Mouse (Mus musculus): ENCODE data around the gene 2410004B18Rik.
A peak's percentile ranks its signal among the peaks of the same experiment; 100 is the strongest.
"Not testable (repeated sequence)": the region's sequence is repeated elsewhere in the genome, so short reads cannot be mapped to it uniquely, and the experiment has no call there.

Gene 2410004B18Rik

DNA sequence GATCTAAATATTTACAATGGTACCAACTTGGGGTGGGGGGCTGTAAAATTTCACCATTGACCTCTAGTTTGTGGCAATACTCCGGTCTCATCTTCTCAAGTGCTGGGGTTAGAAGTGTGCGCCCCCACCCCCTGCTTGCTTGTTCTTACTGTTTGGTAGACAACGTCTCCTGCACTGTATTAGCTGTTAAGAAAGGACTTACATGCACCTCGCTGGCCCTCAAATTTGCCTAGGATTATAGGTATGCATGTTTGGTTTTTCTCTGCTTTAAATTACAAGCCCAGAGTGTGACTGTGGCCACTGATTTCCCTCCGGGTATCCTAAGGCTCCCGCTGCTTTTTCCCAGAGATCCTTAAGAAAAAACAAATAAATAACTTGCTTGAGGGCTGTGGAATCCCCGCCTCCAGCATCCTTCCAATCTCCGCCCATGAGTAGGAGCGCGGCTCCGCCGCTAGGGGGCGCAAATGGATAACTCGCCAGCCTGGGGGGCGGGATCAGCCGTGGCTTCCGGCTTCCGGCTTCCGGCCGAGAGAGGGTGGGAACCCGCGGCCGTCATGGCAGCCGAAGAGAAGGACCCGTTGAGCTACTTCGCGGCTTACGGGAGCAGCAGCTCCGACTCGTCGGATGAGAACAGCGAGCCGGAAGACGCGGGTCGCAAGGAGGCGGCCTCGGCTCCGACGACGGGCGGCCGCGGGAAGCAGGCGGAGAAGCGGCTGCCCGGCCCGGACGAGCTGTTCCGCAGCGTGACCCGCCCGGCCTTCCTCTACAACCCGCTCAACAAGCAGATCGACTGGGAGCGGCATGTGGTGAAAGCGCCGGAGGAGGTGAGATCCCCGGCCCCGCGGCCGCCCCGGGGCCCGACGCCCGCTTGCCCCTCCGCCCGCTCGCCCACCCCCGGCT, at the start of gene 2410004B18Rik:
Gene 2410004B18Rik (plus strand): TSS at position 510 of the 900 bp plus-strand sequence.
- peak; percentile 83 to 89 for DNase-seq (ENCODE audit: low spot score in 2 of 2)

DNA sequence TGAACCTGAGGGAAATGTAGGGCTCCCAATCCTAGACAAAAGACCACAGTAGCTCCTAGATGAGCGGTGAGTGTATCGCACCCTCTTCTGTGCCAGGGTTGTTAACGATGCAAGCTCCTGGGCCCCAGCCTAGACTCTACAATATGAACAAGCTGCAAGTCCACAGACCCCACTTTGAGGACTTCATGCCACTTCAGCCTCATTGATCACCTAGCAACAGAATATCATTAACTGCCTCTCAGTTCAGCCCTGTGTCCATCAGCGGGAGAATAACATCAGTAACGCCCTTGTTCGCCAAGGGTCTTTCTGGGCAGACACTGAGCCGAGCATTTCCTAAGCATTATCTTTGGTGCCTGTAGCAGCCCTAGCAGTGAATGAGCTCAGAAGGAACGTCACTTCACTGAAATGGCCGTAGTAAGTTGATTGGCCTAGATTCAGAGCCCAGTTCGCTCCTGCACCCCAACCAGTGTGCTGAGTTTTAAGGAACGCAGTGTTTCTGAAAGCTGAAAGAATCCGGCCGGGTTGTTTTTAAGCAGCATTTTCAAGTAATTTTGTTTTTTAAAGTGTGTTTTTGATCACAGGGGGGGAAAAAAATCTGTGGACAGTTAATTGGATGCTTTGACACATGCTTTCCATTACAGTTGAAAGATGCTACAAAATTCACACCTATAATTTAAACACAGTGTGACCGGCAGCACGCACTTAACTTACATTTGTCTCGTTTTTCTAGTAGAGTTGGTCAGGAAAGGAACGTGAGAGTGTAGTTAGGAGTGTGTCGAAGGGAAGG, 47.3 kb upstream of the 2410004B18Rik start:
- no peak for DNase-seq (ENCODE audit: low spot score in 2 of 2)

DNA sequence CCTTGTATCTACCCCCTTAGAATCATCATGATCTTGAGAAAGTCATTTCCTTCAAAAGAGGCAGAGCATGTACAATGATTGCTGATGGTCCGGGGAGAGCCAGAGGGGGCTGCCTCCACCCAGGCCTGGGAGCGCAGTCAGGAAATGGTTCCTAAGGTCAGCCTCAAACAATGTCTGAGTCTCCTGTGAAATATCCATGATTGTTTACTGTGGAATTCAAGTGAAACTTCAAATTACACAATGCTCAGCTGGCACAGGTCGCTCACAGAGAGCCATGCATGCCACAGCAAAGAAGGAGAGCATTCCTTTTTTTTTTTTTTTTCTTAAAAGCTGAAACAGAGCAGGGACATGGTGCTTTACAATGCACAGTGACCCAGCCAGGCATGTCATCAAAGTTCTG, 45.4 kb upstream of the 2410004B18Rik start:
- no peak for DNase-seq (ENCODE audit: low spot score in 2 of 2)

DNA sequence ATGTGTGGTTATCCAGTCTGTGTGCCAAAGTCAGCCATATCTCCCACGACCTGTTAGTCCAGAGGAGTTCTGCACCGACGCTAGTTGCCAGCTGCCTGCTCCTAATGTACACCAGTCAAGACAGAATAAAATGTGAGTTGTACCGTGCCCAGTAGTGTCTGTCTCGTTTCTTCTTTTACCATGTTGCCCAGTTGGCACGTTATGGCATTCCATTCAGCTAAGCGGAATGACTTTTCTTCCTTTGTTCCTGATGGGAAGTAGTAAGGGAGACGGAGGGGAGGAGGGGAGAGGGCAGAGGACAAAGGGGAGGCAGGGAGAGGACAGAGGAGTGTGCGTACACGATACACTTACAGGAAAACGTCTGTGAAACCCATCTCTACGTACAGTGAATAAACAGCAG, 43.7 kb upstream of the 2410004B18Rik start:
- DNase-seq (ENCODE audit: low spot score in 2 of 2), result no peak

DNA sequence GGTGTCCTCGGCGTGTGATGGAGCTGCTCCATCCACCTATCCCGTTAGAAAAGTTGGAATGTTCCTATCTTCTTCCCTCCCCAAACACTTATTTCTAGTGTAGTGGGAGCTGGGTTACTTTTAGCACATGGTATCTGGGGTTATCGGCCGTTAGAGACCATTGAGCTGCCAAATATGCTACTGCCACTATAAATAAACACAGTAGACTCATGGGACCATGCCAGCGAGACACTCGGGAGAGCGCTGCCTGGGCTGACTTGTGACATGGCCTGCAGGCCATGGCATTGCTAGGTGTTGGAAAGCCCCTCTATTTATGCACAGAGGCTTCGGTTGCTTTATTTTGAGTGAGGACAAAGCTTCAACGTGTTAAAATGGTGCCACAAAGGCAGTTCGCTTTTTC, 40.1 kb upstream of the 2410004B18Rik start:
- DNase-seq (ENCODE audit: low spot score in 2 of 2), result no peak

DNA sequence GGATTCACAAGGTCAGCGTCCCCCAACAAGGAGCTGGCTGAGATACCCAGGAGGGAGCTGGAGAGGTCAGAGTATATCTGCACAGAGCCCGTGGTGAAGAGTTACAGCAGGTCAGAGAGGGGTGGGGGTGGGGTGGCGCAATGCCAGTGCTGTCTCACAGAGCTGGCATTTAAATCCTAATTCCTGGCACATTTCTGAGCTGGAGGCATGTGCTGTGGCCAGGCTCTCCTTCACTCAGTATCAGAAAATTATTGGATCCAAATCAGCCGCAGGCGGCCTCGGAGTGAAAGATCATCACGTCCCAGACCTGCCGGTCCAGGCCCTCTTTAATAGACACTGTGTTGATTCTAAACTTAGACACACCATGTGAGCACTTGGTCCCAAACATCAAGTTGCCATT, 38.0 kb upstream of the 2410004B18Rik start:
- no peak for DNase-seq (ENCODE audit: low spot score in 2 of 2)

DNA sequence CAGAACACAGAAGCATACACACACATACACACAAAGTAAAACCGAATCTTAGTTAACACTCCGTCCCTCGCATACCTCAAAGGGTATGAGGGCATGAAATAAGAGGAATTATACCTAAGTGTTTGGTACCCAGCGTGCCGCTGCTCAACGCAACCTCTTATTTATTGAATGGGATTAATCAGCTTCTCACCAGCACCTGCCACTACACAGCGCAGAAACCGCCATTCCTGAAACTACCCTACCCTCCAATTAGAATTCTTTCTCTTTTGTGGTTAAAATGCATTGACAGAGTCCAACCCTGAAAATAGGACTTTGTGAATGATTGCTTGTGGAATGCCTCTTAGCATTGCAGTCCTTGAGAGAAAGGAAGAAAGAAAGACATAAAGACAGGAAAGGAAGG, 34.3 kb upstream of the 2410004B18Rik start:
- no peak for DNase-seq (ENCODE audit: low spot score in 2 of 2)

DNA sequence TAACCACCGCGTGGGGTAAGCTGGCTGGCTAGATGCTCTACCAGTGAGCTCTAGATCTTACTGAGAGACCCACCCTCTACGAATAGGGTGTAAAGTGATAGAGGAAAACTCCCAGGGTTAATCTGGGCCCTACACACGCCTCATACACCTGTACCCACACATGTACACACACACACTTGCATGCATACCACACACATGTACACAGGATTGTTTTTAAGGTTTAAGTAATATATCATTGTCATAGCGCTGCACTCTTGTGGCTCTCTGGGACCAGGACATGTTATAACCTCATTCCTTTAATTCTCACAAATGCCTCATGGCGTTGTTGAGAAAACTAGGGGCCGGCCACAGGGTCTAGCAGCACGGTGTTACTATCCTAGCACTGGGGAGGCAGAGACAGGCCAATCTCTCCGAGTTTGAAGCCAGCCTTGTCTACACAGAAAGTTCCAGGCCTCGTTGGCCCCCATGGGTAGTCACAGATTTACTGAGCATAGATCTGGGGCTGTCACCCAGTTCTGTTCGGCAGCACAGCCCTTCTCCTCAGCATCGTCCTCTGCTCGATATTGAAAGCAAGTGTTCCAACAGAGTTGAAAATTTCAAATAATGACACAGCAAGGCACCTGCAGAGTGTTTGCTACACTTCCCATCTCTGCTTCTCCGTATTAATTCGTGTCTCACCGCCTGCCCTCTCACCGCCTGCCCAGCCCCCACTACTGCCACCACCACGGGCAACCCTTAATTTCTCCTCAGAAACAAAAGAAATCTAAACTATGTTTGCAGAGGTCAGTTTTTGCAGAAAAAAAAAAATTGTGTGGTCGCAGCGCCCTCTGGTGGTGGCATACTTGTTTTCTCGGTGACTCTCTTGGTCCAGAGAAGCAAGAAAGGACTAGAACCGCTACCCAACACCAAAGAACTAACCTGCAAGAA, 32.7 kb upstream of the 2410004B18Rik start:
- peak; percentile 4 to 17 for DNase-seq (ENCODE audit: low spot score in 2 of 2)

DNA sequence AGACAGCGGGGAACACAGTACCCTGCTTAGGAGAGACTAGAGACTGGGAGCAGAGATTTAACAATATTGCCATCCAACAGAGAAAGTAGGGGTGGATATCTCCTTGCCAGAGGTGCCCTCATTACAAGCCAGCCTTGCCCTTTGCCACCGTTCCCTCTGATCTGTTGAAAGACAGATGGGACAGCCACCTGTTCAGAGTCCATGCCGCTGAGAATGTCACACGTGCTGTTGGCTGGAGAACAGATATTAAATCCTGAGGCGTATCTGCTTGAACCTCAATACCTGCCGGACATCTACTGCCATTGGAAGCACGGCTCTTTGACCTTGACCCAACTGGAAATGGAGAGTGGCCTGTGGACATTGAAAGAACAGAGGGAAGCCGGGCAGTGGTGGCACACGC, 31.2 kb upstream of the 2410004B18Rik start:
- no peak for DNase-seq (ENCODE audit: low spot score in 2 of 2)

DNA sequence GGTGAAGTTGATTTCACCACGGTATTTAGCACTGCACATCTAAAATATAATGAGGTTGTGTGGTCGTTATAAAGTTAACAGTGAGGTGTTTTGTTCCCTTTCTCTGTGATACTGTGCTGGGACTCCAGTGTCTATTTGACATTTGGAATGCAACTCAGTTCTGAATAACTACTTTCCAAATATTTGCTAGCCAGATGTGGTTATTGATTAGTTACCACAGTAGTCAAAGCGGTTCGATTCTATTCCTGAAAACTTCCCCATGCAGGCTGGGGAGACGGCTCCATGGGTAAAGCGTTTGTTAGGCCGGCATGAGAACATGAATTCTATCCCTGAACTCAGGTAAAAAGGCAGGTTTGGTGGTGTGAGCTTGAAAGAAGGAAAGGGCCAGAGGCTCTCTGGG, 25.3 kb upstream of the 2410004B18Rik start:
- no peak for DNase-seq (ENCODE audit: low spot score in 2 of 2)

DNA sequence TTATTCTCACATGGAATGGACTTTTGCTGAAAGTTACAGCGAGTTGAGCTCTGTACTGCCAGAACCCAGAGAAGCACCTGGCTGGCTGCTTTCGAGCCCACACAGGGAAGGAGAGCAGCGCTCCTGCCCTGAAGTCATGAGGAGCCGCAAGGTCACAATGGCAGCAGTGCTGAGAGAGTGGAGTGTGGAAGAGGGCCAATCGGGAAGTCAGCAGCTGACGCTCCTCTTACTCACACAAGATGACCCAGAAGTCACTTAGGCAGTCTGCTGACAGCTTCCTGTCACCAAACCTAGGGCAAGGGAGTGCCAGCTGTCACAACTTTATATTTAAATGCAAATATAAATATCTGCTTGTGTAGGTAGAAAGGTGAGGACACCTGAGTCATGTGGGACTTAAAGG, 24.6 kb upstream of the 2410004B18Rik start:
- no peak for DNase-seq (ENCODE audit: low spot score in 2 of 2)

DNA sequence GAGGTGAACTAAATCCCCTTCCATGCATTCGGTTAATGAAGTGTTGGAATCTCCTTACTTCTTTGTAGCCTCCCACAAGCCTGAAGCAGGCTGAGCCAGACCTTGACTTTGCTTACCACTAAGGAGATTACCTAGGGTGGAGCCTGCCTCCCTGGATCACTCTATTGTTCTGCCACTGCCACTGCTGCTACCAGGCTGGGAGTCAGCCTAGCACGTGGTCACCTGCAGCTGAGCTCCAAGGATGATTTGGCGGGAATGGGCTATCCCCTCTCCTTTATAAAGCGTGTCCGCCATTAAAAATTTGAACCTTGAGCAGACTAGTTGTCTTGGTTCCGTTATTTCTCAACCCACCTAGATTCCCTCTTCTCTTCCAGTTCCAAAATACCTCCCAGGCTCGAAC, 23.9 kb upstream of the 2410004B18Rik start:
- not testable (repeated sequence) for DNase-seq (ENCODE audit: low spot score in 2 of 2)

DNA sequence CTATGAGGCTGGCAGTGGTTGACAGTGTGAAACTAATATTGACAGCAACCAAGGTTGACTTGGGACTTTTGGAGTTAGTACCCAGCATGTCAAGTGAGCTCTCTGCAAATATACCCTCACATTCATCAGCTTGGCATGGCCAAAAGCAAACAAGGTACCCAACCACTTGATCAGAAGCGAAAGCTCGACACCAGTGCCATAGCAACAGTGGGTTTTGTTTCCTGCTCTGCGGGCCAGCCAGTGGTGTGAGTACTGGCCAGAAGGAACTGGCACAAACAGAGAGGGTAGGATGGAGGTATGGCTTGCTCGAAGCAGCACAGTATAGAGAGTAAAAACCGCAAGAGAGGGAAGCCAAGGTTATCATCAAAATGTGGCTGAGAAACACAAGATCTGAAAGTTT, 21.4 kb upstream of the 2410004B18Rik start:
- DNase-seq (ENCODE audit: low spot score in 2 of 2), result no peak

DNA sequence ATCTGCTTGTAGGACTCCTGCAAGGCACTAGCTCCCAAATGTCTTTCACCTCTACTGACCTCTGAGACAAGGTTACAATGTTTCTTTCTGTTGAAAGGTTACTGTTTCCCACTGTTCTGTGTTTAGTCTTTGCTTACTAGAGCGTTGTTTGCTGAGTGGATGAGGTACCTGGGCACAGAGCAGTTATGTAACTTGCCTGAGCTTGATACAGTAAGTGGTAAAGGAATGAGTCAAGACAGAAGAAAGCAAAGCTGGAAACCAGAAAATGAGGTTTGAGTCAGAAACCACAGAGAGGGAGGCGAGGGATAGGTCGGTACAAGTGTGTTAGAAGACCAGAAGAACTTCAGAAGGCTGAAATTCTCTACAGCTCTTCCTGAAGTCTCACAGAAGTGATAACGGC, 21.0 kb upstream of the 2410004B18Rik start:
- no peak for DNase-seq (ENCODE audit: low spot score in 2 of 2)

DNA sequence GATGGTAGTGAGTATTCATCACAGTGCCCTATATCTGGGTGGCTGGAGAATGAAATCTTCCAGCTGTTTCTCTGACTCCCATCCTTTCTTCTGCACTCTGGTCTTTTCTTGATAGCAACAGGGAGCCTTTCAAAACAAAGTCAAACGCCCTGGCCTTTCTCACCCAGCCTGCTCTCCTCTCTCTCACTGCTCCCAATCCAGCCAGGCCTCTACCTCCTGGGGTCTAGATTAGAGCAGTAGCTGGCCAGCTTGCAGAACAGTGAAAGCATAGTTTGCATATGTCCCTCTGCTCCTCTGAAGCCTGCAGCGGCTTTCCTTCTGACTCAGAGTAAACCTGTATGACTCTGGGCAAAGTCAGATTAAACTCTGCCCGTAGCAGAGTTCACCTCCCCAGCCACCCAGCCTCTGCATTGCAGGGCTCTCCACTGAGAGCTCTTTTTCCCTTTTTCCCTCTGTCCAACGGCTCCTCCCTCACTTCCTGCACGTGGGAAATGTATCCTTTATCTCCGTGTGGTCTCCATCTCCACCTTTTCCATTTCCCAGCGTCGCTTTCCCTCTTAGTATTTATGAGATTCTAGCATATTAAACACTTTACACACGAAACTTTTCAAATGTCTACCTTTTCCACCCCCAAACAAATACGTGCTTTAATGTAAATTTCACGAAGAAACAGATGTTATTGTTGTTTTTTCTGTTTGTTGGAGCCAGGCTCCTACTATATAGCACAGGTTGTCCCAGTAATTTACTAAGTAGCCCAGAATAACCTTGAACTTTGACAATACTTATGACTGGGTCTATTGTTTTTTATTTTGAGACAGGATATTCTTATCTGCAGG, 15.6 kb upstream of the 2410004B18Rik start, which contains the start of gene Bcl10:
Gene Bcl10 (plus strand): TSS at position 786 of the 836 bp plus-strand sequence.
- no peak for DNase-seq (ENCODE audit: low spot score in 2 of 2)

DNA sequence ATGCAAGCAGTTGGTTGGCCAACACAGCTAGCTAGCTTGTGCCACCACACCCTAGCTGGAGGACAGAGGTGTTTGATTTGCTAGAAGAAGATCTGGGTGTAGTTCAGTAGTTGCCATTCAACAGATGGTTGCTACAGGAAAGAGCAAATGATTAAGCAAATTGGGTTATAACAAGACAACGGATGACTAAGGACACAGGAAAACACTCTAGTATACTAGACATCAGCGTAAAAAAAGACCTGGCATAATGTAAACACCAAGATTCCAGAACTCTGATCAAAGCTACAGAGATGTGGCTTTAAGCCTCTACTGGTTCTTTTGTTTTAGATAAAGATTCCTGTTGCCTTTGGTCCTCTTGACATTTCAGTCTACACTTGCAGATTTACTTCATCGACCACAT, 14.8 kb upstream of the 2410004B18Rik start:
- DNase-seq (ENCODE audit: low spot score in 2 of 2), result no peak

DNA sequence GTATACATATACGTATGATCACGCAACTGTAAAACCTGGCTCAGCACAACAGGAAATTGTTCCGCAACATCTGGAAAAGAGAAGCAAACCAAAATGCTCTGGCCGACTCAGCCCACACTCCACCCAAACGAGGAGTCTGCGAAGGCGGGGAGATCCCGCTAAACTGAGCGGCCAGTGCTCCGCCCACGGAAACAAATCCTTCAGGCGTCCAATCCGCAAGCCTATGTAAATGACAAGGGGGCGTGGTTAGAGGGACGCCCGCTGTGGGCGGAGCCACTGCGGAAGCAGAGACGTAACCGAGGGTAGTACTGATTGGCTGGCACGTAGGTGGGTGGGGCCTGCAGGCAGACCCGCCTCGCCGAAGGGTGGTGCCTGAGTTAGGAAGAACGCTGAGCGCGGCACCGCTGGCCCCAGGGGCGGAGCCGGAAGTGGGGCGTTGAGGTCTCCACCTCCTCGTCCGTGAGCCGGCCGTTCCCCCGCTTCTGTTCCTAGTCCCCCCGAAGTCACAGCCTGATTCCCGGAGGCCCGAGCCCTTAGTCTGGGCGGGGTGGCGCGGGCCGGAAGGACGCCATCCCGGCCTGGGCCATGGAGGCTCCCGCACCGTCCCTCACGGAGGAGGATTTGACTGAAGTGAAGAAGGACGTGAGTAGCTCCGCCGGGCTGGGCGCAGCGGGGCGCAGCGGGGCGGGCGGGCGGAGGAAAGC, 13.8 kb upstream of the 2410004B18Rik start:
- DNase-seq (ENCODE audit: low spot score in 2 of 2), result peak; percentile 99

DNA sequence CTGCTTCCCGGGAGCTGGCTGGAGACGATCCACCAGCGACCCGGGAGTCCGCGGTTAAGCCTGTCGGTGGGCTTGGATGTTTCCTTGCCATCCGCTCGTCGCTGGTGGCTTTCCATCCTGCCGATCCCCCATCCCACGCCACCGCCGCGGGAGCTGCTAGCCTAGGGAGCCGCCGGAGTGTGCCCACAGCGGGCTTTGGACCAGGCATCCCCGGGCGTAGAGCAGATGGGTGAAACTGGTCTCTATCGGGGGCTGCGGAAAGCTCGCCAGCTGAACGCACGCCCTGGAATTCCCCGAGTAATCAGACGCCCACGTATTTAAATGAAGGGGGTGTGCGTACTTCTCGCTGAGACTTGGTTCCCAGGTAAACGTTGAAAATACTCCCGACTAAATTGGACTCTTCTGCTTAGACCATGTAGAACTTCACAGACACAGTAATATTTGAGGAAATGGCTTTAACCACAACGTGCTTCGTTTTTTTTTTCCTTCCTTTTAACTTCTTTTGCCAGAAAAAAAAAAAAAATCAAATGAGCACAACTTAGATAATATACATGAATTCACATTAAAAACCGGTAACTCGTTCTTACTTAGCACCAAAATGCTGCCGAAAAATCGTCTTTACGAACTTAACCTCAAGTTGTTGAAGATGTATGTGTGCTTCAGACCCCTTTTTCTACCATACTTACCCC, 13.0 kb upstream of the 2410004B18Rik start:
- peak; percentile 76 to 81 for DNase-seq (ENCODE audit: low spot score in 2 of 2)

DNA sequence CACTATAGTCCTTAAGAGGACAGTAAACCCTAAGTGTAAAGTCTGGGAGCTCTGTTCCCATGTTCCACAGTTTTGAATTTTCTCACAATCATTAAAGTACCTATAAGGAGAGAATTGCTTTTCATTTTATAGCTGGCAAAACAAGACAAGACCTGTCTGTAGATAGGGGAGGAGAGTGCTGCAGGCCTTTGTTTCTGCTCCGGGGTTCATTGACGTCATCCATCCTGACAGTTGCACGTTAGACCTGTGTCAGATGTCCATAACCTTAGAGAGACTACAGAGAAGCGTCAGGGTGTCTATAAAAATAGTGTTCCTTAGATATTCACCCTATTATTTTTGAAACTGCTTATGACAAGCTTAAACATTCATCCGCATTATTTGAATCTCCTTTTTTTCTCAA, 12.3 kb upstream of the 2410004B18Rik start:
- no peak for DNase-seq (ENCODE audit: low spot score in 2 of 2)
